Mouse (Mus musculus): Measurements from ENCODE around the gene Vps50.

DNA sequence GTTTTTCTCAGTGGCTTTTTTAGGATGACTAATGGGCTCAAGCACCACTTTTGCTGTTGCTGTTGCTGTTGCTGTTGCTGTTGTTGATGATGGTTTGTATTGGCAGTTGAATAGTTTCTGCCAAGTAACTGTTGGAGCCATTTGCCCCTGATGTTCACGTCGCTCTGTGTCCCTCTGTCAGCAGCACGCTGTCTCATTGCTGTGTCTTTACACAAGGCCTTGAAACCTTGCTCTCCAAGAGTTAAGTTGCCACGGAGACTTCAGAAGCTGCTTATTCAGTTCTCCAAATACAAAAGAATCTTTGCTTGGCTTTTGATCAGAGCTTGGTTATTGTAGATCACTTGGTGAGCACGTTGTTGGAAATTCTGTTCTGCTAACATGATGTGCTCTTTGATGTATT is 33.3 kb downstream of the Vps50 start:
- TF ChIP-seq CTCF (IDR thresholded peaks at IDR 0.05; ENCODE audit: low read depth, low read length) (no peak), POLR2A (IDR thresholded peaks at IDR 0.05; ENCODE audit: borderline replicate concordance, low read depth, low read length) (no peak)
